Mouse (Mus musculus) forebrain, embryonic 15.5 days (tissue): ENCODE measurements at regions not wholly inside any gene's neighbourhood (a gene's known extent, or its start where the extent isn't known, plus 50 kb on each side); places are given as distances from the start of the nearest gene placed in this dataset.

ENCODE experiments used
- ATAC-seq: fragments of 200-750 bp; cut with Nextera tagmentation; replicated peaks from 2 replicates; pipeline ENCODE4 v1.8.0; 2017; ENCODE audit warnings: mild to moderate bottlenecking, moderate TSS enrichment, moderate library complexity
- H3K27ac ChIP-seq: fragments of 300-500 bp; sonication (generic); replicated peaks from 2 replicates; pipeline ENCODE4 v1.5.1; 2015; ENCODE audit warnings: mild to moderate bottlenecking, inconsistent platforms
- H3K27me3 ChIP-seq: fragments of 300-500 bp; sonication (generic); 2 replicates; pipeline ENCODE4 v1.6.1; 2015; ENCODE audit warnings: inconsistent platforms
- H3K36me3 ChIP-seq: fragments of 300-500 bp; sonication (generic); 2 replicates; pipeline ENCODE4 v1.6.1; 2015; ENCODE audit warnings: mild to moderate bottlenecking, inconsistent platforms
- H3K4me1 ChIP-seq: fragments of 300-500 bp; sonication (generic); 2 replicates; pipeline ENCODE4 v1.6.1; 2015; ENCODE audit warnings: inconsistent platforms
- H3K4me2 ChIP-seq: fragments of 300-500 bp; sonication (generic); replicated peaks from 2 replicates; pipeline ENCODE4 v1.6.1; 2015; ENCODE audit warnings: mild to moderate bottlenecking, inconsistent platforms
- H3K4me3 ChIP-seq: fragments of 300-500 bp; sonication (generic); 2 replicates; pipeline ENCODE4 v1.5.1; 2015; ENCODE audit warnings: mild to moderate bottlenecking, inconsistent platforms
- H3K9ac ChIP-seq: fragments of 300-500 bp; sonication (generic); replicated peaks from 2 replicates; pipeline ENCODE4 v1.6.1; 2015; ENCODE audit warnings: mild to moderate bottlenecking, inconsistent platforms
- H3K9me3 ChIP-seq: fragments of 300-500 bp; sonication (generic); 2 replicates; pipeline ENCODE4 v1.6.1; 2016; ENCODE audit warnings: inconsistent platforms
- WGBS: fragments of 180-500 bp; shearing (Covaris S2); methylation state at CpG from one replicate; pipeline ENCODE4 v1.1.7; 2015; ENCODE audit warnings: mixed read lengths; 5-methylcytosine and 5-hydroxymethylcytosine counted together

- H3K4me2 ChIP-seq = no peak overlapping the region
- no peak for ATAC-seq
- H3K9me3 ChIP-seq = no peaks in the 10 kb centered on the region
- WGBS = 69% methylated on average over 1 of the region's 1 CpGs
- H3K36me3 ChIP-seq = no peaks in the 10 kb centered on the region
- no peaks in the 10 kb centered on the region for H3K27me3 ChIP-seq
- no peak overlapping the region for H3K27ac ChIP-seq
- no peak overlapping the region for H3K4me3 ChIP-seq
- H3K4me1 ChIP-seq = no peaks in the 10 kb centered on the region
- H3K9ac ChIP-seq = no peak overlapping the region
These were observed 640.5 kb upstream of the Cdh11 start for GRCm38 (mm10) chr8:103425967-103426366.

DNA sequence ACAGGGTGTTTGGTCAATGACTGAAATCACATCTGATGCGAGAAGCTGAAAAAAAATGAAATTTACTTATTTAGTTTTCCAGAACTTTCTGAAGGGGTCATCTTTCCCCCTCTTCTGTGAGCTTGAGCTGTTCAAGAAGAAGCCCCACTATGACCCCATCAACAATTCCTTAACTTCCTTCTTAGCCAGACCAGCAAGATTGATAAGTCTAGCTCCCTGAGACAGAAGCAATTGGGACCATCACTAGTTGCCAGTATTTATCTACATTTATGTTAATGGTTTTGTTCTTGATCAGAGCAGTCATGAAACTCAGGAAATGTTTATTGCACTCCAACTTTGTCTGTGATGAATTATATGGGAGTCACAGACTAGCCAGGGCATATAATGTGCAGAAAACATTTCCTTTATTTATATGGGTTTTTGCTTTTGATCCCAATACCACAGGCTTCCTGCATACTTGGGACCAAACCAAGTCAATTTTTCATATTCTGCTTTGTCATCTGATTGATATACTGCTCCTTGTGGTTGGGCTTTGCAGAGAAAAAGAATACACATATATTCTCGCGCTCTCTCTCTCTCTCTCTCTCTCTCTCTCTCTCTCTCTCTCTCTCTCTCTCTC, 645.5 kb upstream of the Cdh11 start:
- Histone ChIP-seq H3K27ac (no peak overlapping the region), H3K4me1 (no peaks in the 10 kb centered on the region), H3K9ac (no peak overlapping the region), H3K4me2 (no peak overlapping the region), H3K4me3 (no peak overlapping the region), H3K9me3 (no peaks in the 10 kb centered on the region), H3K36me3 (no peaks in the 10 kb centered on the region), H3K27me3 (no peaks in the 10 kb centered on the region)
- ATAC-seq = no peak
- WGBS = 99% methylated on average over 3 of the region's 3 CpGs

GRCm38 (mm10) chr8:103433532-103434105, 648.2 kb upstream of the Cdh11 start:
- no peak for ATAC-seq
- H3K27me3 ChIP-seq = no peaks in the 10 kb centered on the region
- no peaks in the 10 kb centered on the region for H3K36me3 ChIP-seq
- no peaks in the 10 kb centered on the region for H3K9me3 ChIP-seq
- no peak overlapping the region for H3K4me3 ChIP-seq
- H3K4me1 ChIP-seq = no peaks in the 10 kb centered on the region
- H3K27ac ChIP-seq = no peak overlapping the region
- WGBS = 95% methylated on average over 6 of the region's 6 CpGs
- no peak overlapping the region for H3K4me2 ChIP-seq
- no peak overlapping the region for H3K9ac ChIP-seq

DNA sequence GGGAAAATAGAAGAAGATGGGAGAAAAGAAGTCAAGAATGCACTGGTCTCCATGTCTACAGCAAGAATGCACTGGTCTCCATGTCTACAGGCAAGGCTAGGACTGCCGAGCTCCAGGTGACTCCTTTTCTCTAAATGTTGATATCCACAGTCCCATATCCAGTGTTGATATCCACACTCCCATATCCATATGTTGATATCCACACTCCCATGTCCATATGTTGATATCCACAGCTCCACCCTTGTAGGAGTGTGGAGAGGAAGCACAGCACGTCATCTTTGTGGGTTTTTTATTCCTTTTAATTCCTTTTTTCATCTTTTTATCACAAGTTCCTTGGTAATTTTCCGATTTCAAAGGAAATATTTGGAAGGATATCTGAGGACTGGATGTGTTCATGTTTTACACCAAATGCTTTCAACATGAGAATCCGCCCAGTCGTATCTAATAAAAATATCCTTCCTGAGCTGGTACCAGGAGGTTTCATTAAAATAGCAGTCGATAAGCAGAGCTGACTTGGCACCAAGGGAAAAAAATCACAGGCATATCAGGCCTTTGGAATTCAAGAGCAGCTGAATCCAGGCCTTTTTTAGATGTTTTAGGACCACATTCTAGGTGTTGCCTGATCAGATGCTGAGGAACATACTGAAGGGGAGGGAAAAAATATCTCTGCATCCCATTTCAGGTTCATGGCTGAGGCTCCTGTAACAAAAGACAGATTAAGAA, 653.7 kb upstream of the Cdh11 start:
- WGBS = 85% methylated on average over 6 of the region's 6 CpGs
- Histone ChIP-seq H3K27ac (no peak overlapping the region), H3K4me3 (no peak overlapping the region), H3K4me2 (no peak overlapping the region), H3K9ac (no peak overlapping the region), H3K36me3 (no peaks in the 10 kb centered on the region), H3K9me3 (no peaks in the 10 kb centered on the region), H3K27me3 (no peaks in the 10 kb centered on the region), H3K4me1 (no peaks in the 10 kb centered on the region)
- no peak for ATAC-seq

GRCm38 (mm10) chr8:103441163-103441562, 655.7 kb upstream of the Cdh11 start:
- Histone ChIP-seq H3K4me1 (no peaks in the 10 kb centered on the region), H3K9me3 (no peaks in the 10 kb centered on the region), H3K36me3 (no peaks in the 10 kb centered on the region), H3K9ac (no peak overlapping the region), H3K27ac (no peak overlapping the region), H3K27me3 (no peaks in the 10 kb centered on the region), H3K4me3 (no peak overlapping the region), H3K4me2 (no peak overlapping the region)
- 64% methylated on average over 5 of the region's 5 CpGs for WGBS
- no peak for ATAC-seq

- no peak overlapping the region for H3K9ac ChIP-seq
- no peak for ATAC-seq
- no peak overlapping the region for H3K4me3 ChIP-seq
- no peak overlapping the region for H3K27ac ChIP-seq
- no peaks in the 10 kb centered on the region for H3K27me3 ChIP-seq
- no peaks in the 10 kb centered on the region for H3K4me1 ChIP-seq
- 12% methylated on average over 6 of the region's 6 CpGs for WGBS
- H3K36me3 ChIP-seq = no peaks in the 10 kb centered on the region
- H3K9me3 ChIP-seq = no peaks in the 10 kb centered on the region
- no peak overlapping the region for H3K4me2 ChIP-seq
These were observed 657.1 kb upstream of the Cdh11 start for GRCm38 (mm10) chr8:103442420-103443125.

- 60% methylated on average over 7 of the region's 7 CpGs for WGBS
These were observed 656.8 kb upstream of the Cdh5 start for GRCm38 (mm10) chr8:103444577-103444976.

DNA sequence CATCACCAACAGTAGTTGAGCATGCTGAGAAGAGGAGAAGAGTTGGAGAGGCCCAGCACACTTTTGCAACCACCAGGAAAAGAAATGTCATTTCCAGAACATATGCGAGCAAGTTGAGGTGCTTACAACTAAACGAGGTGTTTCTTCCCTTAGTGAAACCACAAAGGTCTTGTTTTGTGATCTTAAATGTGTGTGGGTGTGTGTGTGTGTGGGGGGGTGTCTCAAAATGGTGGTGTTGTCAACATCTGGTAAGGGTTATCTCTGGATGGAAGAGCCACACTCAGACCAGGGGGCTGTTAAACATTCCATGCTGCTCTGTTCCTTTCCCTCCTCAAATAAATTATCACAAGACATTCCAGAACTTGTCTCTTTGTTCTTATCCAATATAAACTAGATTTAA, 656.0 kb upstream of the Cdh5 start:
- Histone ChIP-seq H3K27ac (no peak overlapping the region), H3K4me1 (no peaks in the 10 kb centered on the region), H3K4me3 (no peak overlapping the region), H3K27me3 (0 out of 2 replicates have a peak, but pooled peaks cover 6% of the 10 kb centered on the region), H3K36me3 (no peaks in the 10 kb centered on the region), H3K9ac (no peak overlapping the region), H3K9me3 (no peaks in the 10 kb centered on the region), H3K4me2 (no peak overlapping the region)
- no peak for ATAC-seq
- 96% methylated on average over 2 of the region's 2 CpGs for WGBS

More at GRCm38 (mm10) chr8:103444577-103444976, 656.8 kb upstream of the Cdh5 start:
- 0 out of 2 replicates have a peak, but pooled peaks cover 2% of the 10 kb centered on the region for H3K27me3 ChIP-seq
- no peaks in the 10 kb centered on the region for H3K9me3 ChIP-seq
- no peaks in the 10 kb centered on the region for H3K4me1 ChIP-seq
- no peaks in the 10 kb centered on the region for H3K36me3 ChIP-seq
- ATAC-seq = no peak
- no peak overlapping the region for H3K4me2 ChIP-seq
- H3K27ac ChIP-seq = no peak overlapping the region
- H3K4me3 ChIP-seq = no peak overlapping the region
- H3K9ac ChIP-seq = no peak overlapping the region

GRCm38 (mm10) chr8:103447916-103448315, 653.5 kb upstream of the Cdh5 start:
- 0 out of 2 replicates have a peak, but pooled peaks cover 6% of the 10 kb centered on the region for H3K27me3 ChIP-seq
- H3K36me3 ChIP-seq = no peaks in the 10 kb centered on the region
- no peak overlapping the region for H3K4me2 ChIP-seq
- no peak overlapping the region for H3K9ac ChIP-seq
- no peak overlapping the region for H3K4me3 ChIP-seq
- no peaks in the 10 kb centered on the region for H3K9me3 ChIP-seq
- 0 out of 2 replicates have a peak, but pooled peaks cover 4% of the 10 kb centered on the region for H3K4me1 ChIP-seq
- H3K27ac ChIP-seq = no peak overlapping the region
- ATAC-seq = no peak
- 42% methylated on average over 5 of the region's 5 CpGs for WGBS

DNA sequence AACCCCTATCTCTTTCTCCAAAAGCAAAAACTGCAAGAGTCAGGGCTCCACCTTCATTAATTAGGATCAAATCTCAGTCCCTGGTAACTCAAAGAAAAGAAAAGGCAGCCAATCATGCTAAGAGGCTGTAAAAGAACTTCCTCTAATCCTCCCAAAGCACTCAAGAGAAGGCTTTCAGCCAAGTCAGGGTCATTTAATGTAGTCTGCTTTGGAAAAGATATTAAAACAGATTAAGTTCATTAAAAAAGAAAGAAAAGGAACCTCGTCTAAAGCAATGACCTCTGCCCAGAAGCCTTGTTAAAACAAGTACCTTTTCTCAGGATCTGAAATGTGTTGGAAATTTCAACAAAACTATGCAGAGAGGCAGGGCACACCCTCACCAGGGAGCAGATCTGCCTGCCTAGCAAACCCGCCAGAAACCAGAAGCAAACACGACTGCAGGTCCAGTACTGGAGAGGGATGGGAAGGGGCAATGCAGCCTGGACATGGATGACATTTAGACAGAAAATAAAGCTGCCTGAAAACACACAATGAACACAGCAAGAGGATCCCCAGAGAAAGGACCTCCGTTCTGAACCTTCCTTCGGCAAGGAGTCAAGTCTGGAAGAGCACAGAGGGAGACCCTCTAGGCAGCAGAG, 649.9 kb upstream of the Cdh5 start:
- no peaks in the 10 kb centered on the region for H3K36me3 ChIP-seq
- 0 out of 2 replicates have a peak, but pooled peaks cover 4% of the 10 kb centered on the region for H3K4me1 ChIP-seq
- no peak overlapping the region for H3K4me3 ChIP-seq
- 10% methylated on average over 5 of the region's 5 CpGs for WGBS
- H3K27ac ChIP-seq = no peak overlapping the region
- H3K4me2 ChIP-seq = no peak overlapping the region
- 0 out of 2 replicates have a peak, but pooled peaks cover 6% of the 10 kb centered on the region for H3K27me3 ChIP-seq
- H3K9ac ChIP-seq = no peak overlapping the region
- H3K9me3 ChIP-seq = no peaks in the 10 kb centered on the region
- ATAC-seq = no peak

- Histone ChIP-seq H3K27me3 (no peaks in the 10 kb centered on the region), H3K27ac (no peak overlapping the region), H3K9me3 (no peaks in the 10 kb centered on the region), H3K4me2 (no peak overlapping the region), H3K36me3 (no peaks in the 10 kb centered on the region), H3K9ac (no peak overlapping the region), H3K4me1 (no peaks in the 10 kb centered on the region), H3K4me3 (no peak overlapping the region)
- 76% methylated on average over 6 of the region's 6 CpGs for WGBS
- no peak for ATAC-seq
These were observed 644.2 kb upstream of the Cdh5 start for GRCm38 (mm10) chr8:103457176-103457575.

- no peak for ATAC-seq
- Histone ChIP-seq H3K9me3 (no peaks in the 10 kb centered on the region), H3K4me2 (no peak overlapping the region), H3K36me3 (no peaks in the 10 kb centered on the region), H3K27me3 (no peaks in the 10 kb centered on the region), H3K4me1 (peaks cover 15% of the 10 kb centered on the region), H3K9ac (no peak overlapping the region), H3K27ac (no peak overlapping the region), H3K4me3 (no peak overlapping the region)
- 74% methylated on average over 4 of the region's 4 CpGs for WGBS
These were observed 637.9 kb upstream of the Cdh5 start for GRCm38 (mm10) chr8:103463557-103463956.
